Mouse (Mus musculus) CD4-positive, CD25-positive, alpha-beta regulatory T cell, adult 2 months (primary cell): ENCODE measurements around the gene Cd55b.
"Not testable (repeated sequence)": the region's sequence is repeated elsewhere in the genome, so short reads cannot be mapped to it uniquely, and the experiment has no call there.

ENCODE experiments used
- DNase-seq: peaks from one replicate; pipeline ENCODE4 v3.0.0-alpha.2; 2012; ENCODE audit warnings: low read depth, low spot score

Cd55b gene

DNA sequence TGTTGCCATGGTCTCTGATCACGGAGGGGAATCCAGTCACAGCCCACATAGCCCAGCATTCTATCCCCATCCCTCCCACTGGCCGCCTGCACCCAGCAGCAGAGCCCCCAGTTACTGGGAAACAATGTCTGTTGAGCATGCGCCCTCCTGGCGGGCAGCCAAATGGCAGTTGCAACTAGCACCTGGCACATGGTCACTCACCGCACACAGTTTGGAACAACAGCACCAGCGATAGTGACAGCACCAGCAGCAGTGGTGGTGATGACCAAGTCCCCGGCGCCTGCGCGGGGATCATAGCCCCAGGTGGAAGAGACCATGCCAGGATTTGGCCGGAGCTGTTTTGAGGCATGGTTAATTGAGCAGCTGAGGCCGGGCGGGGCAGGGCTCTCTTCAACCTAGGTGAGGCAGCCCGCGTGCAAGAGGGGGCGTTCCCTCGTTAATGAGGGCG lies at the start of gene Cd55b:
Gene Cd55b, minus strand, starts transcription at position 346 of the 448 bp plus-strand sequence.
- DNase-seq, result no peak

- no peak for DNase-seq
Measured at GRCm38 (mm10) chr1:130470074-130470473, 47.3 kb upstream of the Cd55b start.

DNA sequence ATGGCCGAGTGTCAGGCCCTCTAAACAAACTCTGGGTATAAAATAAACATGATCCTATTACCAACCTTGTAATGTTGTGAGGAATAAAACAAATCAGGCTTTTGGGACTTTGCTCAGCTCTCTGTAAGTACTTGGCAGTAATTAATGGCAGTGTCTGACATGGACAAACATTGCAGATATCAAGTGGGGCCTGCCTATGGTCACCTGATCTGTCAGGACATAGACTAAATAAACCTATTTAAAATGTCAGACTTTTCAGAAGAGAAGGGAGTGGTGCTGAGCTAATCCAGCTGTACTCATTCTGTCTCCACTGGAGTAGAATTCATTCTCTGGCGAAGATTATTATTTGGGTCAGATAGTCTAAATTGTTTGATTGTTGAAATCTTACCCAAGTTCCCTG lies 44.6 kb upstream of the Cd55b start:
- no peak for DNase-seq

DNA sequence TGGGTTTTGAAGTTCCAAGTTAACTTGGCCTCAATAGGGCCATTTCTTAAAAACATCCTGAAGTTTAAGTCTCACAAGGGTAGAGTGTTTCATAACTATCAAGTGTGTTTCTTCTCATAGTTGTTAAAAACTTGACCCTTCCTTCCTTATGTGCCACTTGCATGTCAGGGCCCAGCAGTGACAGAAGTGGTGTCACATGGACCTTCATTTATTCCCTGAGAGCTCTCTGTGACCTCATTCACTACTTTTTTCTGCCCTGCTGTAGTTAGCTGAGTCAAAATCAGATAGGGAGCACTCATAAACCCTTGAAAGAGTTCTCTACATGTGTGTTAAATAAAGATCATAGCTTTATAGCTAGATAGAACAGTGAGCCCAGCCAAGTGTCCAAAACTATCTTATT lies 41.4 kb upstream of the Cd55b start:
- no peak for DNase-seq

- no peak for DNase-seq
Measured at GRCm38 (mm10) chr1:130462867-130463266, 40.1 kb upstream of the Cd55b start.

GRCm38 (mm10) chr1:130462084-130462861 lies 39.5 kb upstream of the Cd55b start, which contains the start of gene Cd55:
Cd55 (minus strand) TSS chr1:130462744.
- DNase-seq, result peak; percentile 92

GRCm38 (mm10) chr1:130455111-130455510 lies 32.3 kb upstream of the Cd55b start:
- DNase-seq, result no peak

GRCm38 (mm10) chr1:130442930-130443329 lies 20.1 kb upstream of the Cd55b start:
- not testable (repeated sequence) for DNase-seq

- DNase-seq, result no peak
Measured at GRCm38 (mm10) chr1:130430920-130431319, 8.1 kb upstream of the Cd55b start.

DNA sequence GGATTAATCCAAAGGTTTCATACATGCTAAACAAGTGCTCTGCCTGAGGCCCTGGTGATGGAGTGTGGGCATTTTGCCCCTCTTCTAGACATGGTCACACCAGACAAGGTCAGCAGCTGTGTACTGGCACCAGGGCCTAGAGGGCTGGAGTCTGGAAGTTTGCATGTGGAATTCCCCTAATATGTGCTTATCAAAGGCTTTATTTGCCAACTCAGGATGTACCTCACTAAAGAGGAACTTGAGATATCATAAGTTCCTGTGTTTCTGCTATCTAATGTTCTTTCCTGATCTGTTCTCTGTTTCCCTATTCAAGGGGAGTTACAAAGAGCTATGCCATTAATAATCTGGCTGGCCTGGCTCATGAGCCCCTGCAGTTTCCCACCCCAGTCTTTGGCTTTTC lies 5.9 kb upstream of the Cd55b start:
- DNase-seq, result not testable (repeated sequence)

DNA sequence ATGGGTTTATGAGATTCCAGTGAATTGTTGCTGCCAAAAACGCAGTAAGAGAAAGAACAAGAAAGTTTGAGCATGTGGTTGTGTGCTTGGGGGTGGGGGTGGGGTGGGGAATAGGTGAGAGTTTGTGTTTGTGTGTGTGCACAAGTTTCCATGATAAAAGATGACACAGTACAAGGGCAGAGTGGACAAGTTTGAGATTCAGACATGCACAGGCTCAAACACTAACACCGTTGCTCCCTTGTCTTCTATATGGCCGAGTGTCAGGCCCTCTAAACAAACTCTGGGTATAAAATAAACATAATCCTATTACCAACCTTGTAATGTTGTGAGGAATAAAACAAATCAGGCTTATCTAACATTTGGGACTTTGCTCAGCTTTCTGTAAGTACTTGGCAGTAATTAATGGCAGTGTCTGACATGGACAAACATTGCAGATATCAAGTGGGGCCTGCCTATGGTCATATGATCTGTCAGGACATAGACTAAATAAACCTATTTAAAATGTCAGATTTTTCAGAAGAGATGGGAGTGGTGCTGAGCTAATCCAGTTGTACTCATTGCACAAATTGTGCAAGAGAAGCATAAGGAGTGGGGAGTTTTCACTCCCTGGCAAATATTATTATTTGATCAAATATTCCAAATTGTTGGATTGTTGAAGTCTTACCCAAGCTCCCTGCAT lies 4.5 kb upstream of the Cd55b start:
- not testable (repeated sequence) for DNase-seq

DNA sequence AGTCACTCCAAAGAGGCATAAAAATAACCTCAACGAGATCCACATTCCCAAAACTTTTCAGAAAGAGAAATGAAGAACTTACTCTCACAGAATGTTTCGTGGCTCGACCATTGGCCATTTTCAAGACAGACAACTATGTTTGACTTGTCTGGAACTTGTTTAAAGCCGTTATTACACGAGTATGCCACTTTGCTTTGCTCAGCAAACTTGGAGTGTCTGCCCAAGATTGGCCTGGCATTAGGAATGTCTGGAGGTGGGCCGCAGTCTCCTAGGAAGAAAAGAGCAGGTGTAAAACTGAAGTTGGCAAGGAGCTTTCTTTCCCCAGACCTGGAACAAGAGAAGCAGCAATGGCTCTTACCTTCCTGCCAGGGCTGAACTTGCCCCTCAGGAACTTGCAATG lies 776 bp downstream of the Cd55b start:
- not testable (repeated sequence) for DNase-seq

GRCm38 (mm10) chr1:130397109-130397508 lies 25.7 kb downstream of the Cd55b start:
- not testable (repeated sequence) for DNase-seq

DNA sequence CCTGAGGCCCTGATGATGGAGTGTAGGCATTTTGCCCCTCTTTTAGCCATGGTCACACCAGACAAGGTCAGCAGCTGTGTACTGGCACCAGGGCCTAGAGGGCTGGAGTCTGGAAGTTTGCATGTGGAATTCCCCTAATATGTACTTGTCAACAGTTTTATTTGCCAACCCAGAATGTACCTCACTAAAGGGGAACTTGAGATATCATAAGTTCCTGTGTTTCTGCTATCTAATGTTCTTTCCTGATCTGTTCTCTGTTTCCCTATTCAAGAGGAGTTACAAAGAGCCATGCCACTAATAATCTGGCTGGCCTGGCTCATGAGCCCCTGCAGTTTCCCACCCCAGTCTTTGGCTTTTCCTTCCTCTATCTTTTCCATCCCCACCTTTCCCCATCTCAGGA lies 35.5 kb downstream of the Cd55b start:
- DNase-seq, result not testable (repeated sequence)

- DNase-seq, result no peak
Measured at GRCm38 (mm10) chr1:130377726-130378429, 44.9 kb downstream of the Cd55b start.

GRCm38 (mm10) chr1:130374173-130374785 lies 48.5 kb downstream of the Cd55b start:
- no peak for DNase-seq

GRCm38 (mm10) chr1:130373398-130374083 lies 49.3 kb downstream of the Cd55b start:
- no peak for DNase-seq

DNA sequence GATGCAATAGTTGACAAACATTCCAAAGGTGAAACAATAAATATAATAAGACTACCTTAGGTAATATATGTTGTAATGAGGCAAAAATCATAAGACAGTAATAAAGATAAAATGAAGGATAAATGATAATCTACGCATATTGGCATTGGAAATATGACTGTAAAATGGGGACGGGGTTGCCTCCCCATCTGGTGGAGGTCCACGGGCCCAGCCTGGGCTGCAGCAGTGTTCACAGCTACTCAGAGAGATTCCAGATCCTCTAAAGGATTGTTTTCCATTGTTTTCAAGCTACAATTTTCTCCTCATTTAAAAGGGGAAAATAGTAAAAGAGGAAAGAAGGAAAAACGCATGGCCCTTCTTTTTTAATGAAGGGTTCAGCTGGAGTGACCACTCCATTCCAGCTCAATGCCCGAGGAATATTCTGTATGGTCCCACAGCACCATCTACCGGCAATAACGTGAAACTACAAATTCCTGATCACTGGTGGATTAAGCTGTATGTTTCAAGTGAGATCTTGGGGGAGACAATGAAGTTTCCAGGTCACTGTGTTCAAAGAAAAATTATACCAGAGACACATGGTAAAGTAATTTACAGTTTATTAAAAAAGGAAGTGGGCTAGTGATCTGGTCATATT lies 50.8 kb downstream of the Cd55b start:
- DNase-seq, result peak; percentile 64

GRCm38 (mm10) chr1:130371291-130371690 lies 51.5 kb downstream of the Cd55b start:
- DNase-seq, result no peak

DNA sequence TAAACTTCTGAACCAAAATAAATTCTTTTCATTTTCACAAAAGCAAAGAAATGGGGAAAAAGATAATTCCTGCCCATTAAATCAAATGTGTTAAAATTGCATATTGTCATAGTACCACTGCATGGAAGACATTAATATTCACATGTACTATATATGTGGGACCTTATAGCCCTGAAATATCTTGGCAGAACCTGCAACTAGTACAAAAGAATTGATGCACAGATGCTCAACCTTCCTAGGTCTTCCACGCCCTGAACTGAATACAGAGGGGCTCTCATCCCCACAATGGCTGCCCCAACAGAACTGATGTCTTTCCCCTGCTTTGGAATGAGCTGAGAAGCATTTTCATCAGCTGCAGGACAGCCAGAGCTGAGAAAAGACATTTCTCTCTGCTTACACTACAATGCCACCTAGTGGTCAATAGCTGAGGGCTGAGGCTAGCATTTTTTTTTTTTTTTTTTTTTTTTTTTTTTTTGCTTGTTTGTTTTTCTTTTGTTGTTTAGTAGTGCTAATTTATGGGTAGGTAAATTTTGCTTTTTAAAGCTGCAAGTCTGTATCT lies 72.7 kb downstream of the Cd55b start:
- peak; percentile 42 for DNase-seq
